Mouse (Mus musculus) cortical plate, adult 2 months (tissue): ENCODE data around the gene Bcl9. TPM values are rescaled to one million over a fixed set of nuclear protein-coding genes. Genes with fewer than 3 reads are reported as not detected.

Experiments
- H3K27ac ChIP-seq: fragments of 200-500 bp; 2 replicates; pipeline ENCODE4 v1.5.1; 2012; ENCODE audit warnings: low read length, control low read depth, inconsistent platforms; ENCODE audit not compliant: insufficient read depth
- H3K4me1 ChIP-seq: fragments of 200-500 bp; 2 replicates; pipeline ENCODE4 v1.6.1; 2011; ENCODE audit warnings: low read length; ENCODE audit not compliant: control insufficient read depth, insufficient read depth
- H3K4me3 ChIP-seq: fragments of 200-500 bp; 2 replicates; pipeline ENCODE4 v1.5.1; 2011; ENCODE audit warnings: mild to moderate bottlenecking, low read length, control low read depth; ENCODE audit not compliant: insufficient read depth
- CTCF ChIP-seq: fragments of 200-500 bp; IDR thresholded peaks from 2 replicates; pipeline ENCODE4 v1.5.1; 2011; ENCODE audit warnings: mild to moderate bottlenecking, control low read depth, low read length; ENCODE audit not compliant: insufficient read depth; ENCODE audit errors: extremely low read depth
- POLR2A ChIP-seq: fragments of 200-500 bp; IDR thresholded peaks from 2 replicates; pipeline ENCODE4 v1.6.1; 2011; ENCODE audit warnings: mild to moderate bottlenecking, low read length, control low read depth; ENCODE audit not compliant: insufficient read depth; ENCODE audit errors: extremely low read depth
- polyA plus RNA-seq: library from polyadenylated mRNA; depleted of rRNA; stranded (reverse); fragments of >200 nt; gene quantifications from 2 replicates; pipeline ENCODE4 v1.2.3, GENCODE M21; 2012

The Bcl9 gene
- polyA plus RNA-seq, 1 experiment: 18.7 TPM

DNA sequence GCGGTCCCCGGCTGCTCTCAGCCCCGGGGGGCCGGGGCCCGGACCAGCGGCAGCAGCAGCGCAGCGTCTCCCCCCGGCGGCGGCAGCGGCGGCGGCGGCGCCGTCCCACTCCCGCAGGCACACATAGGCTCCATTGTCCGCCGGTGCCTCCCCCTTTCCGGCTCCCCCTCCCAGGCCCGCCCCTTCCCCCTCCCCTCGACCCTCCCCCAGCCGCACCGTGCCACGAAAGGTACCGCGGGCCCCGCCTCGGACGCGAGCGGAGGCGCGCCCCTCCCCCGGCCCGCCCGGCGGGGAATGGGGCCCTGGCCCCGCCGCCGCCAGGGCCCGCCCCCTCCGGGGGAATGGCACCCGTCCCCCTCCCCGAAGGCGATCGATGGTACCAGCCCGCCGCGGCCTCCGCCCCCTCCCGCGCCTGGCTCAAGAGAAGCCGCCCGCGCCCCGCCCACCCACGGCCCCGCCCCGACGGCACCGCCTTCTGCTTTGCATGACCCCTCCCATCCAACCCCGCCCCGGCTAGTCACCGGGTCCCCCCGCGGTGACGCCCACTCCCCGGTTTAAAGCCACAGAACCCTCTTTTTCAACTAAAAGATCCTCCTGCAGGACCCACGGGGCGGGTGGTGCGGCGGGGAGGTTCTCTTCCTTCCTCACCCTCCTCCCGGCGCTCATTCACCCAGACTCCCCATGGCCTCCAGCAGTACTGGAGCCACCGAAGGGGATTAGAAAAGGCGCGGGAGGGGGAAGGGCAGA lies 70.3 kb downstream of the Bcl9 start:
- peak overlapping the region; percentile 61 for H3K4me3 ChIP-seq
- TF ChIP-seq CTCF: no peak
- TF ChIP-seq POLR2A: peak; percentile 70; the same call in 1 of the 2 replicates
- peak overlapping the region; percentile 57; the same call in 1 of the 2 replicates for H3K27ac ChIP-seq
- H3K4me1 ChIP-seq: no peaks in the 10 kb centered on the region; the same call in 1 of the 2 replicates

DNA sequence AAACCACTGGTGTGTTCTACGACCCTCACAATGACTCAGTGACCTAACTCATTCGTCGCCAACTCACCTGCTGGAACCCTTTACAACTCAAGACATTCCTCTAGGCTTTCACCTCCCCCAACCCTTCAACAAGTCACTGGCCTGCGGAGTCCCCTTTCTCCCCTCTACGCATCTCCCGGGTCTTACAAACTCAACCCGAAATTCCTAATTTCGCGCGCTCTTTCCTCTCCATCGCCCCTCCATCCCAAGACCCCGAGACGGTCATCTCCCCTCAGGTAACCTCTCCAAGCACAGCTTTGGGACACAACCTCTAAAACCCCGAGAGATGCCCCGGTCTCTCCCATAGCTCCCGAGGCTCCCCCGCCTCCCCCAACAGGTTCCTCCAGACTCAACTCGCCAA lies 71.0 kb downstream of the Bcl9 start:
- TF ChIP-seq CTCF: no peak
- no peak for TF ChIP-seq POLR2A
- H3K27ac ChIP-seq: 0 out of 2 replicates have a peak overlapping the region, but pooled peaks have one; percentile 5
- no peaks in the 10 kb centered on the region; the same call in 1 of the 2 replicates for H3K4me1 ChIP-seq
- H3K4me3 ChIP-seq: peak overlapping the region; percentile 61

DNA sequence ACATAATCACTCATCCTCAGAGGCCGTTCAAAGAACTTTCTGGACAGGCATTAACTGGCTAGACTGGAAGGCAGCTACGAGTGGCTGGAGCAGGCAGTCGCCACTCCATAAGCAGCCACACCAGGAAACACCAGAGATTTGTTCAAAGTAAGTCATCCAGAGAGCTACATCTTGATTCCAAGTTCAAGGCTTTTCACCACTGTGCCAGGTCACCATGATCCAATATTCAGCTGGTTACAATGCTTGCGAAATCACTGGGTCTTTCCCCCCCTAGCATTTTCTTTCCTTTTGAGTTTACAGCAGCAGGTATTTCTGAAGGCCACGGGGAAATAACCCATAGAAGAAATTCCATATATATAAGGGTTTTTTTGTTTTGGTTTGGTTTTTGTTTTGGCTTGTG lies 72.5 kb downstream of the Bcl9 start:
- TF ChIP-seq POLR2A: no peak
- TF ChIP-seq CTCF: no peak
- H3K4me1 ChIP-seq: no peaks in the 10 kb centered on the region; the same call in 1 of the 2 replicates
- H3K4me3 ChIP-seq: no peak overlapping the region
- no peak overlapping the region for H3K27ac ChIP-seq

DNA sequence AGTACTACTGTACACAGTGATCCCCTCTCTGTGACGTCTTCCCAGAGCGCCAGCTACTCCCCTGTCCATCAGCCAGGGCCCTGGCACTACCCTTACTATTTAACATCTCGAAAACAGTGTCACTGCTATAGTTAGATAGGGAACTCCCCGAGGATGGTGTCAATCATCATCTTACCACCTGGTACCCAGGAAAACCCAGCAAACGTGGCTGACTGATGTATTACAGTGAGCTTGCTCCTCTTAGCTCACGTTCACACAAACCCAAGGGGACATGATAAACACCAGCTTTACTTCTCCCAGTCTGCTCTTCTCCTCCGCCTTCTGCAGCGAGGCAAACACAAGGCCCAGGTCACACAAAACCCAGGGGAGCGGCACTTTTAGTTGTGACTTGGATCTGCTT lies 74.5 kb downstream of the Bcl9 start:
- TF ChIP-seq CTCF: no peak
- no peak for TF ChIP-seq POLR2A
- no peak overlapping the region for H3K27ac ChIP-seq
- H3K4me3 ChIP-seq: no peak overlapping the region
- no peaks in the 10 kb centered on the region; the same call in 1 of the 2 replicates for H3K4me1 ChIP-seq

DNA sequence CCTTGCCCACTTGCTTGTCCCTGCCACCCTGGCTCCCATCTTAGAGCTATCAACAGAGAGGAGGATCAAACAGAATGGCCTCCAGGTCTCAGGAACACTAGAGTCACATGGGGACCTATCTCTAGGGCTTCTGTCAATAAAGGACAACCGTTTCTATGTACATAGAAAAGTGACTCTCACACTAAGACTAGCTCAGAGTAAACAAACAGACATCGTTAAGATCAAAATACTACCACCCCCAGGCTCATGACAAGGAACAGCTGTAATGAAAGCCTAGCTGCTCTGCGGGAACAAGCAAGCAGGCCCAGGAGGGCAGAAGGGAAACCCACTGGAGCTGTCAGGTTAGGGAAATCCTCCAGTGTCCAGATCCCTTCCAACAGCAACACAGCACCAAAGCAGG lies 82.2 kb downstream of the Bcl9 start:
- no peak overlapping the region for H3K4me3 ChIP-seq
- H3K4me1 ChIP-seq: no peaks in the 10 kb centered on the region
- H3K27ac ChIP-seq: no peak overlapping the region
- TF ChIP-seq POLR2A (no peak), CTCF (no peak)

DNA sequence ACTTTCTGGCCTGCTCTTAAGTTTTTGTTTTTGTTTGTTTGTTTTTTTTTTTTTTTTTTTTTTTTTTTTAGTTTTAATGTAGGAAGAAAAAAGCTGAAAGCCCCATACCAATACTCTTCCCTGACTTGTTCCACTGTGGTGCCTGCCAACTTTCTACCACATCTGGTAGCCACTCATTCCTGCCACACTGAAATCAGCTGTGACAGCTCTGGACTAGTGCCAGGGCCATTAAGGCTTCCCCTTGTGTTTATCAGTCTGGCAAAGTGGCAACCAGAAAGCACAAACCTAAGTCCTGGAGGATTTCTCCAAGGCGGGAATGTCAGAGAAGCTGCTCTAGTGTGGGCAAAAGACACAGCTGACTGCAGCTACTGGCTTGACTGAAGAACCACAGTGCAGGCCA lies 83.3 kb downstream of the Bcl9 start:
- H3K4me1 ChIP-seq: no peaks in the 10 kb centered on the region
- TF ChIP-seq POLR2A (no peak), CTCF (no peak)
- H3K27ac ChIP-seq: no peak overlapping the region
- H3K4me3 ChIP-seq: no peak overlapping the region

DNA sequence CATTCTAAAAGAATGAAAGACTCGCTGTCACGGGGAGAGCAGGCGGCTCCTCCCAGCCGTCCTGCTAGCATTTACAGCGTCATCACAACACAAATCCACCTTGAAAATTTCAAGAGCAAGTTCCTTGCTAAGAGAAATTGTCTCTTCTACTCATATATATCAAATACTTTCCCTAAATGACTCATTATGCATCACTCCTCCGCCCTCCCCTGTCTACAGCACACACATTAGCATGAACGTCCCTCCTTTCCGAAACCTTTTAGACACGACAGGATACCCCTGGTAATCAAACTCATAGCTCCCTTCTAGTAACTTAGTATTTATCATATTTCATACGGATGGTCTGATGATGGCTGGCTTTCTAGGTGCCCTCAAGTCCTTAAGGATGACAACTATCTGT lies 83.8 kb downstream of the Bcl9 start:
- no peaks in the 10 kb centered on the region for H3K4me1 ChIP-seq
- no peak overlapping the region for H3K27ac ChIP-seq
- TF ChIP-seq POLR2A (no peak), CTCF (no peak)
- no peak overlapping the region for H3K4me3 ChIP-seq

DNA sequence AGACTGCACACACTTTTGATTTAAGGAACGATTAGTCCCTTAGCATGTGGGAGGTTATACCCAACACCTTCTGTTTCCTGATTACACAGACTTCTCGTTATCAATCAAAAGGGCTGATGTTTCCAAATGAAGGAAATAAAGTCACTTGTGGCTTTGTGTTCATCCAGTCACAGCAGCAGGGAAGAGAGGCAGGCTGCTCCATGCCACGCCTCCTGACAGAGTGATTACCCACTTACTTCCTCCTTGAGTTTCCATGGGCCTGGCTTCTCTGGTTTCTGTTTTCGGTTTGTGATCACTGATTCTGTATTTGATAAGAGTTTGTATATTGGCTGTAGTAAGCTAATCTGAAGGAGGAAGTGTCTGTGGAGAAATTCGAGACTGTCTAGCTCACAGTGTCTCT lies 86.5 kb downstream of the Bcl9 start:
- TF ChIP-seq CTCF: no peak
- TF ChIP-seq POLR2A: no peak
- no peaks in the 10 kb centered on the region for H3K4me1 ChIP-seq
- H3K4me3 ChIP-seq: no peak overlapping the region
- H3K27ac ChIP-seq: no peak overlapping the region

DNA sequence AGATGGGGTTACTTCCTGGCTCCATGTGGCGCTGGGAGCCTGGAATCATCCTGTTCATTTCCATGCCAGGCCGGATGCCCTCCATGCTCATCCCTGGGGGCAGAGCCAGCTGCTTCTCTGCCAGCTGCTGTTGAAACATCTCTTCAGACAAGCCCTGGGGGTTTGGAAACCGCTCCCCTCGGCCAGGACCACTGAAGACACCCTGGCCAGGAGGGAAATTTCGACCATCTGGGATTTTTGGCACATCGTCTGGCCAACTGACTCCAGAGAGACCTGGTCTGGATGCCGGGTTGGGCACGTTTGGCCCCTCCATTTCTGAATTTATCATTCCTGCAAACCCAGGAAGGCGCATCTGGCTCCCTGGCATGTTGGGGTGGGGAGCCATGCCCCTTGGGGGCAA lies 88.4 kb downstream of the Bcl9 start:
- Histone ChIP-seq H3K4me3 (no peak overlapping the region), H3K4me1 (no peaks in the 10 kb centered on the region), H3K27ac (no peak overlapping the region)
- TF ChIP-seq POLR2A (no peak), CTCF (no peak)

DNA sequence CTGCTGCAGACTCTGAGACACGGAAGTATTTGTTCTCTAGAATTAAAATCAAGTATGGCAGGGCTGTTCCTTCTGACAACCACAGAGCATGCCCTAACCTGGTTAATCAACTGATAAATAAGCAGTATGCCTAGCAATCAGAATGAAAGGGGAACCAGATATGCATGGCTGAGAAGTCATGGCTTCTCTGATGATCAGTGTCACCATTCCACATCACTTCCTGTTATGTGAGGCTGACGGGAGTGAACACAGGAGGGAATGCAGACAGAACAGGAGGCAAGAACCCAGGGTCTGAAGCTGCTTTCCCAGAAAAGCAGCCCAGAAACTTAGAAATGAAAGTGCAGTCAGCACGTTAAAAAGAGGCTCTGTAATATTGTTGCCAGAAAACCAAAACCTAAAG lies 91.2 kb downstream of the Bcl9 start:
- Histone ChIP-seq H3K27ac (no peak overlapping the region), H3K4me1 (no peaks in the 10 kb centered on the region), H3K4me3 (no peak overlapping the region)
- TF ChIP-seq CTCF (no peak), POLR2A (no peak)

DNA sequence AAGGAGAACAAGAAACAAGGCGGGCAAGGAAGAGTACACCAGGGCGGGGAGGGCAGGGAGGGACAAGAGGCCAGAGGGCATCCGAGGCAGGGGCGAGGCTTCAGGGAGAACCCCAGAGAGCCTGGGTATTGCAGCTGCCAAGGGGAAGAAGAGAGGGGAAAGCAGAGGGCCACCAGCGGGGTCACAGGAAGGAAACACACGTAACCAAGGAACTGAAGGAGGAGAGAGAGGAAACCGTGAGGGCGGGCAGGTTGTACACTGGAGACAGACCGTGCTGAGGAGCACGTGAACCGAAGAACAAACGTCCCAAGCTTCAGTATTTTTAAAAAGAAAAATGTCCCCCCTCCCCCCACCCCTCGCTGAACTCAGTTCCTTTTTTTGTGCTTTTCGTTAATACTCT lies 93.8 kb downstream of the Bcl9 start:
- TF ChIP-seq POLR2A: no peak
- TF ChIP-seq CTCF: no peak
- Histone ChIP-seq H3K27ac (no peak overlapping the region), H3K4me1 (peaks cover 2% of the 10 kb centered on the region; the same call in 1 of the 2 replicates), H3K4me3 (no peak overlapping the region)
